ENCODE assay signal across 8 mouse cellular contexts in the genomic region with DNA sequence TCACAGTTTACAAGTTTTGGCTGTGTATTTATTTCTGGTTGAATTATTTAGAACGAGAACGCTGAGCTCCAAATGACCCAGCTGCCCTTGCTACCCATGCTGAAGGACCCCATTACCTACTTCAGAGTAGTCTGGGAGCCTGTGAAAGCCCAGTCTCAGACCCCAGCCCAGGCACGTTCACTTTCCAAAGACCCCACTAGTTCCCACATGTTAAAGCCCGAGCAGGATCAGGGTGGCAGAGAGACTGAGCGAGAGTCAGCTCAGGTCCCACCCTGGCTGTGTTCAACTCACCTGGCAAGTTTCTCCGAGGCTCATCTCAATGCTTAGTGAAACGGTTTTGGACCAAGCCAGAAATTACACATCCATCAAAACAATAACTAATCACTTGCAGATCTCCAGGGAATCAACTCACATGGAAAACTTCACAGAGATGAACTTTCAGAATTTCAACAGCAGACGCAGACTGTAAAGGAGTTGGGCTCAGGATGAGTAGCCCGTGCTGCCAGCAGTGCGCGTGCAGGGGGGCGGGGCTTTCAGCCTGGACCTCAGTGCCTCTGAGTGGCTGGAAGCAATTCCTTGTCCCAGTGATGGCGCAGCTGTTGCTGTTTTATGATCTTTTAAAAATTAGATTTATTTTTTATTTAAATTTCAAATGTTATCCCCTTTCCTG. TPM values are rescaled to one million over a fixed set of nuclear protein-coding genes. Genes with fewer than 3 reads are reported as not detected.
A peak's percentile ranks its signal among the peaks of the same experiment; 100 is the strongest.
DNase-seq lines count a peak whose midpoint lies in the region; ATAC-seq and TF ChIP-seq lines count a peak whose summit lies in the region.
"Had no signal": no experiment of that assay in that cellular context is flagged by ENCODE, and none has a peak within 500 bp of the region (broad histone marks: within the 10 kb centered on the region; RNA-seq: fewer than 3 reads in every experiment).

No protein-coding gene starts in this region.

- TF ChIP-seq POLR2A in testis, adult 2 months (IDR thresholded peaks at IDR 0.05; ENCODE audit: control insufficient read depth, low read depth, low read length), result no peak

- no peaks in the 10 kb centered on the region for H3K9me3 ChIP-seq in forebrain, embryonic 15.5 days
- no peaks in the 10 kb centered on the region for H3K9me3 ChIP-seq in limb, embryonic 10.5 days (replicated peaks)

- WGBS in forebrain, embryonic 15.5 days, result 5% methylated on average over 13 of the region's 13 CpGs
- WGBS in limb, embryonic 10.5 days, result 2% methylated on average over 13 of the region's 13 CpGs

- peaks cover 11% of the 10 kb centered on the region for H3K4me1 ChIP-seq in forebrain, embryonic 15.5 days
- H3K4me1 ChIP-seq in limb, embryonic 10.5 days, result peaks cover 15% of the 10 kb centered on the region
- peaks cover 14% of the 10 kb centered on the region for H3K4me1 ChIP-seq in testis, adult 2 months (ENCODE audit: control insufficient read depth, insufficient read depth, low read length)

- peak; percentile 56 for DNase-seq in Muller cell, postnatal 12 days (ENCODE audit: inconsistent ontology term)
- DNase-seq in c-Kit-positive CD71-positive TER-119-positive erythroid progenitor cells, embryonic 14.5 days (ENCODE audit: low spot score), result peak; percentile 24
- peak; percentile 50 for DNase-seq in limb, embryonic 10.5 days (ENCODE audit: low spot score)

- ATAC-seq in forebrain, embryonic 15.5 days (replicated peaks), result peak; percentile 43; the same call in 1 of the 2 replicates
- peak; percentile 6 to 63; a peak in 3 of 4 replicates for ATAC-seq in hematopoietic stem cell, adult 5-6 weeks (replicated peaks in 1 of 2; ENCODE audit: insufficient read depth in 1 of 2, low FRiP score in 2 of 2, low TSS enrichment in 1 of 2, low read depth in 1 of 2, poor library complexity in 2 of 2, severe bottlenecking in 2 of 2)
- ATAC-seq in megakaryocyte-erythroid progenitor cell, adult 5-6 weeks (replicated peaks; ENCODE audit: low FRiP score, low TSS enrichment, poor library complexity, severe bottlenecking), result peak; percentile 75

- no peaks in the 10 kb centered on the region for H3K27me3 ChIP-seq in forebrain, embryonic 15.5 days
- H3K27me3 ChIP-seq in limb, embryonic 10.5 days (ENCODE audit: low read depth, poor library complexity, severe bottlenecking), result no peaks in the 10 kb centered on the region
- no peaks in the 10 kb centered on the region for H3K27me3 ChIP-seq in testis, adult 2 months (ENCODE audit: control insufficient read depth, insufficient read depth, low read length)

- no peak overlapping the region for H3K27ac ChIP-seq in forebrain, embryonic 15.5 days (replicated peaks)
- peak overlapping the region; percentile 74 for H3K27ac ChIP-seq in limb, embryonic 10.5 days
- H3K27ac ChIP-seq in testis, adult 2 months (ENCODE audit: control insufficient read depth, insufficient read depth, low read depth, low read length), result peak overlapping the region; percentile 89

- H3K4me3 ChIP-seq in forebrain, embryonic 15.5 days, result peak overlapping the region; percentile 40
- H3K4me3 ChIP-seq in limb, embryonic 10.5 days, result peak overlapping the region; percentile 60
- H3K4me3 ChIP-seq in testis, adult 2 months (ENCODE audit: control insufficient read depth, low read depth, low read length), result peak overlapping the region; percentile 88

- H3K9ac ChIP-seq in forebrain, embryonic 15.5 days (replicated peaks), result no peak overlapping the region; the same call in 1 of the 2 replicates

- no peaks in the 10 kb centered on the region for H3K36me3 ChIP-seq in forebrain, embryonic 15.5 days
- H3K36me3 ChIP-seq in limb, embryonic 10.5 days, result peaks cover 10% of the 10 kb centered on the region; the same call in 1 of the 2 replicates
- no peaks in the 10 kb centered on the region for H3K36me3 ChIP-seq in testis, adult 2 months (ENCODE audit: control insufficient read depth, insufficient read depth, low read length)

- H3K4me2 ChIP-seq in forebrain, embryonic 15.5 days (replicated peaks), result peak overlapping the region; percentile 64

- no peak for TF ChIP-seq CTCF in testis, adult 2 months (IDR thresholded peaks at IDR 0.05; ENCODE audit: control insufficient read depth, insufficient read depth, insufficient replicate concordance, low read depth, low read length)

RNA-seq across cellular contexts. Expression of a gene that starts 0.8 kb away (rescaled TPM):
- 5.7 and 5.8 TPM in 2 replicates for polyA plus RNA-seq in forebrain, embryonic 15.5 days (2015; fragmentation: Nextera tagmentation; extraction: Ambion mirVana)
- total RNA-seq in hematopoietic stem cell, adult 5-6 weeks (2017), result 40.2 and 53.3 TPM in 2 replicates
- polyA plus RNA-seq in limb, embryonic 10.5 days (2016; fragmentation: Nextera tagmentation; extraction: Ambion mirVana), result 14.6 and 17.6 TPM in 2 replicates
- total RNA-seq in megakaryocyte-erythroid progenitor cell, adult 5-6 weeks (2014; fragmentation: Nextera tagmentation), result 18.6 and 22.5 TPM in 2 replicates
- 10.5 and 16.5 TPM in 2 replicates for total RNA-seq in megakaryocyte-erythroid progenitor cell, adult 5-6 weeks (2017)
- 4.5 and 4.8 TPM in 2 replicates for polyA plus RNA-seq in testis, adult 2 months (2012; rRNA removed)

RNA-seq across cellular contexts. Expression of a gene that starts 27.3 kb away (rescaled TPM):
- polyA plus RNA-seq in forebrain, embryonic 15.5 days (2015; fragmentation: Nextera tagmentation; extraction: Ambion mirVana), result 0.14 TPM in 1 of 2 replicates, not detected in the other
- total RNA-seq in hematopoietic stem cell, adult 5-6 weeks (2017), result not detected in 2 replicates
- polyA plus RNA-seq in limb, embryonic 10.5 days (2016; fragmentation: Nextera tagmentation; extraction: Ambion mirVana), result 0.26 TPM in 1 of 2 replicates, not detected in the other
- total RNA-seq in megakaryocyte-erythroid progenitor cell, adult 5-6 weeks (2014; fragmentation: Nextera tagmentation), result not detected in 2 replicates
- total RNA-seq in megakaryocyte-erythroid progenitor cell, adult 5-6 weeks (2017), result not detected in 2 replicates
- polyA plus RNA-seq in testis, adult 2 months (2012; rRNA removed), result 0.07 and 64.1 TPM in 2 replicates
- total RNA-seq: left cerebral cortex, postnatal 14 days had no signal

RNA-seq across cellular contexts. Expression of a gene that starts 30.9 kb away (rescaled TPM):
- polyA plus RNA-seq in forebrain, embryonic 15.5 days (2015; fragmentation: Nextera tagmentation; extraction: Ambion mirVana), result 2.2 and 3.1 TPM in 2 replicates
- not detected in 2 replicates for total RNA-seq in hematopoietic stem cell, adult 5-6 weeks (2017)
- 9.2 and 9.4 TPM in 2 replicates for polyA plus RNA-seq in limb, embryonic 10.5 days (2016; fragmentation: Nextera tagmentation; extraction: Ambion mirVana)
- total RNA-seq in megakaryocyte-erythroid progenitor cell, adult 5-6 weeks (2014; fragmentation: Nextera tagmentation), result not detected in 2 replicates
- total RNA-seq in megakaryocyte-erythroid progenitor cell, adult 5-6 weeks (2017), result not detected in 2 replicates
- polyA plus RNA-seq in testis, adult 2 months (2012; rRNA removed), result 26.1 and 29.6 TPM in 2 replicates
